ENCODE assay signal across 8 mouse cellular contexts in genomic region chr6:97147755-97148382, GRCm38 (mm10). TPM values are rescaled to one million over a fixed set of nuclear protein-coding genes. Genes with fewer than 3 reads are reported as not detected.
DNase-seq lines count a peak whose midpoint lies in the region; ATAC-seq and TF ChIP-seq lines count a peak whose summit lies in the region.

No protein-coding gene starts in this region.

- WGBS in heart, embryonic 13.5 days = 12% methylated on average over 18 of the region's 18 CpGs
- 31% methylated on average over 18 of the region's 18 CpGs for whole genome bisulfite sequencing in liver, postnatal 0 days (ENCODE audit: insufficient replicate concordance)
- 15% methylated on average over 18 of the region's 18 CpGs for WGBS in neural tube, embryonic 15.5 days

- no peaks in the 10 kb centered on the region for H3K36me3 ChIP-seq in ES-Bruce4 (ENCODE audit: control insufficient read depth, insufficient read depth, low read length, poor library complexity, severe bottlenecking)
- H3K36me3 ChIP-seq in heart, embryonic 13.5 days = peaks cover 21% of the 10 kb centered on the region
- peaks cover 8% of the 10 kb centered on the region; the same call in 1 of the 2 replicates for H3K36me3 ChIP-seq in liver, postnatal 0 days (replicated peaks; ENCODE audit: insufficient read depth, low read length)
- no peaks in the 10 kb centered on the region for H3K36me3 ChIP-seq in neural tube, embryonic 15.5 days

- no peak for TF ChIP-seq CTCF in ES-Bruce4 (IDR thresholded peaks at IDR 0.05; ENCODE audit: low read depth, low read length)
- TF ChIP-seq CTCF in liver, postnatal 0 days (IDR thresholded peaks at IDR 0.05; ENCODE audit: low read depth) = no peak

- no peaks in the 10 kb centered on the region for H3K4me1 ChIP-seq in ES-Bruce4 (ENCODE audit: control insufficient read depth, insufficient read depth, low read length)
- peaks cover 36% of the 10 kb centered on the region for H3K4me1 ChIP-seq in heart, embryonic 13.5 days
- peaks cover 18% of the 10 kb centered on the region for H3K4me1 ChIP-seq in liver, postnatal 0 days (ENCODE audit: insufficient read depth)
- H3K4me1 ChIP-seq in neural tube, embryonic 15.5 days = peaks cover 24% of the 10 kb centered on the region

- no peak for ATAC-seq in heart, embryonic 13.5 days (ENCODE audit: extremely low read depth, insufficient number of reproducible peaks, low FRiP score, low TSS enrichment)
- no peak for ATAC-seq in liver, postnatal 0 days
- ATAC-seq in neural tube, embryonic 15.5 days (ENCODE audit: low FRiP score) = peak; percentile 51
- no peak for ATAC-seq in monocyte, adult 5-6 weeks (replicated peaks; ENCODE audit: insufficient number of reproducible peaks, low FRiP score, low TSS enrichment, poor library complexity, severe bottlenecking)

- H3K27me3 ChIP-seq in ES-Bruce4 (ENCODE audit: control insufficient read depth, insufficient read depth, low read length, poor library complexity, severe bottlenecking) = no peaks in the 10 kb centered on the region
- no peaks in the 10 kb centered on the region for H3K27me3 ChIP-seq in heart, embryonic 13.5 days (replicated peaks)
- no peaks in the 10 kb centered on the region for H3K27me3 ChIP-seq in liver, postnatal 0 days (ENCODE audit: insufficient read depth, low read length)
- H3K27me3 ChIP-seq in neural tube, embryonic 15.5 days (replicated peaks) = no peaks in the 10 kb centered on the region

- DNase-seq in adrenal gland, adult 2 months = peak; percentile 78
- DNase-seq in fat pad, adult 2 months (ENCODE audit: extremely low read depth, low read depth, low spot score) = peak; percentile 86
- peak; percentile 80 for DNase-seq in kidney, postnatal 14 days
- DNase-seq in liver, postnatal 0 days = peak; percentile 57

- peak overlapping the region; percentile 76 for H3K4me3 ChIP-seq in ES-Bruce4 (ENCODE audit: low read depth, low read length)
- H3K4me3 ChIP-seq in heart, embryonic 13.5 days = peak overlapping the region; percentile 84
- peak overlapping the region; percentile 78 for H3K4me3 ChIP-seq in liver, postnatal 0 days (ENCODE audit: low read depth, low read length)
- peak overlapping the region; percentile 70 for H3K4me3 ChIP-seq in neural tube, embryonic 15.5 days (replicated peaks)

- no peak for TF ChIP-seq POLR2A in ES-Bruce4 (IDR thresholded peaks at IDR 0.05; ENCODE audit: insufficient read depth, low read length)

- no peak for TF ChIP-seq EP300 in ES-Bruce4 (IDR thresholded peaks at IDR 0.05; ENCODE audit: insufficient read depth, low read depth, low read length)
- no peak for TF ChIP-seq EP300 in liver, postnatal 0 days (IDR thresholded peaks at IDR 0.05; ENCODE audit: low read depth)

- H3K9me3 ChIP-seq in ES-Bruce4 (replicated peaks; ENCODE audit: control insufficient read depth, insufficient read depth, low read length, poor library complexity, severe bottlenecking) = no peaks in the 10 kb centered on the region
- H3K9me3 ChIP-seq in heart, embryonic 13.5 days = no peaks in the 10 kb centered on the region
- no peaks in the 10 kb centered on the region for H3K9me3 ChIP-seq in liver, postnatal 0 days (ENCODE audit: low read length)
- no peaks in the 10 kb centered on the region for H3K9me3 ChIP-seq in neural tube, embryonic 15.5 days (replicated peaks)

- peak overlapping the region; percentile 96 for H3K4me2 ChIP-seq in heart, embryonic 13.5 days
- peak overlapping the region; percentile 99 for H3K4me2 ChIP-seq in liver, postnatal 0 days (ENCODE audit: low read depth, low read length)
- peak overlapping the region; percentile 97 for H3K4me2 ChIP-seq in neural tube, embryonic 15.5 days

- peak overlapping the region; percentile 88 for H3K9ac ChIP-seq in ES-Bruce4 (ENCODE audit: low read depth, poor library complexity, severe bottlenecking)
- H3K9ac ChIP-seq in heart, embryonic 13.5 days = peak overlapping the region; percentile 92
- H3K9ac ChIP-seq in liver, postnatal 0 days (replicated peaks) = peak overlapping the region; percentile 94
- H3K9ac ChIP-seq in neural tube, embryonic 15.5 days (replicated peaks) = peak overlapping the region; percentile 85

- peak overlapping the region; percentile 74 for H3K27ac ChIP-seq in ES-Bruce4 (ENCODE audit: insufficient read depth, low read length)
- peak overlapping the region; percentile 85 for H3K27ac ChIP-seq in heart, embryonic 13.5 days (replicated peaks)
- H3K27ac ChIP-seq in liver, postnatal 0 days (ENCODE audit: low read depth) = peak overlapping the region; percentile 80; the same call in 1 of the 2 replicates
- peak overlapping the region; percentile 82 for H3K27ac ChIP-seq in neural tube, embryonic 15.5 days (replicated peaks)

RNA-seq across cellular contexts. Expression of gene Eogt, which starts 1.1 kb away (rescaled TPM):
- polyA plus RNA-seq in ES-Bruce4 (2011; ENCODE audit: insufficient read depth, insufficient read length, low read depth, missing spikeins) = 28.2 and 37.9 TPM in 2 replicates
- 10 to 100 TPM; 32.4 to 45.8 TPM for total RNA-seq in adrenal gland, adult 2 months (2021)
- polyA plus RNA-seq in adrenal gland, adult 2 months (2012; rRNA removed) = 13.3 and 22.3 TPM in 2 replicates
- polyA plus RNA-seq in heart, embryonic 13.5 days (2015; fragmentation: Nextera tagmentation; extraction: Ambion mirVana) = 11.1 and 12.6 TPM in 2 replicates
- polyA plus RNA-seq in liver, postnatal 0 days (2015; fragmentation: Nextera tagmentation; extraction: Ambion mirVana) = 1.0 and 1.8 TPM in 2 replicates
- polyA plus RNA-seq in neural tube, embryonic 15.5 days (2015; fragmentation: Nextera tagmentation; extraction: Ambion mirVana) = 13.3 and 13.5 TPM in 2 replicates
- 3.0 to 8.6 TPM (median 7.9 TPM) in 3 replicates for total RNA-seq in monocyte, adult 5-6 weeks (2017)

RNA-seq across cellular contexts. Expression of gene Tmf1, which starts 31.1 kb away (rescaled TPM):
- polyA plus RNA-seq in ES-Bruce4 (2011; ENCODE audit: insufficient read depth, insufficient read length, low read depth, missing spikeins) = 39.0 and 52.4 TPM in 2 replicates
- 10 to 100 TPM; 49.3 to 61.8 TPM for total RNA-seq in adrenal gland, adult 2 months (2021)
- 1.9 and 2.4 TPM in 2 replicates for polyA plus RNA-seq in adrenal gland, adult 2 months (2012; rRNA removed)
- 23.6 and 25.7 TPM in 2 replicates for polyA plus RNA-seq in heart, embryonic 13.5 days (2015; fragmentation: Nextera tagmentation; extraction: Ambion mirVana)
- polyA plus RNA-seq in liver, postnatal 0 days (2015; fragmentation: Nextera tagmentation; extraction: Ambion mirVana) = 17.5 and 20.3 TPM in 2 replicates
- polyA plus RNA-seq in neural tube, embryonic 15.5 days (2015; fragmentation: Nextera tagmentation; extraction: Ambion mirVana) = 37.5 and 37.8 TPM in 2 replicates
- total RNA-seq in monocyte, adult 5-6 weeks (2017) = 210 to 231 TPM (median 230 TPM) in 3 replicates

RNA-seq across cellular contexts. Expression of gene Uba3, which starts 57.6 kb away (rescaled TPM):
- 125 and 136 TPM in 2 replicates for polyA plus RNA-seq in ES-Bruce4 (2011; ENCODE audit: insufficient read depth, insufficient read length, low read depth, missing spikeins)
- total RNA-seq in adrenal gland, adult 2 months (2021) = 10 to 100 TPM; 60.0 to 66.6 TPM
- 3.4 and 3.7 TPM in 2 replicates for polyA plus RNA-seq in adrenal gland, adult 2 months (2012; rRNA removed)
- 68.6 and 74.0 TPM in 2 replicates for polyA plus RNA-seq in heart, embryonic 13.5 days (2015; fragmentation: Nextera tagmentation; extraction: Ambion mirVana)
- polyA plus RNA-seq in liver, postnatal 0 days (2015; fragmentation: Nextera tagmentation; extraction: Ambion mirVana) = 16.1 and 17.2 TPM in 2 replicates
- polyA plus RNA-seq in neural tube, embryonic 15.5 days (2015; fragmentation: Nextera tagmentation; extraction: Ambion mirVana) = 82.6 and 84.8 TPM in 2 replicates
- total RNA-seq in monocyte, adult 5-6 weeks (2017) = 97.2 to 105 TPM (median 99.9 TPM) in 3 replicates
